Mouse (Mus musculus): ENCODE data around the gene Hist1h2bn. TPM values are rescaled to one million over a fixed set of nuclear protein-coding genes. Genes with fewer than 3 reads are reported as not detected.
"Not testable (repeated sequence)": the region's sequence is repeated elsewhere in the genome, so short reads cannot be mapped to it uniquely, and the experiment has no call there.

Gene Hist1h2bn
- polyA plus RNA-seq, 1 experiment from 2014 or later: 4.2 TPM

DNA sequence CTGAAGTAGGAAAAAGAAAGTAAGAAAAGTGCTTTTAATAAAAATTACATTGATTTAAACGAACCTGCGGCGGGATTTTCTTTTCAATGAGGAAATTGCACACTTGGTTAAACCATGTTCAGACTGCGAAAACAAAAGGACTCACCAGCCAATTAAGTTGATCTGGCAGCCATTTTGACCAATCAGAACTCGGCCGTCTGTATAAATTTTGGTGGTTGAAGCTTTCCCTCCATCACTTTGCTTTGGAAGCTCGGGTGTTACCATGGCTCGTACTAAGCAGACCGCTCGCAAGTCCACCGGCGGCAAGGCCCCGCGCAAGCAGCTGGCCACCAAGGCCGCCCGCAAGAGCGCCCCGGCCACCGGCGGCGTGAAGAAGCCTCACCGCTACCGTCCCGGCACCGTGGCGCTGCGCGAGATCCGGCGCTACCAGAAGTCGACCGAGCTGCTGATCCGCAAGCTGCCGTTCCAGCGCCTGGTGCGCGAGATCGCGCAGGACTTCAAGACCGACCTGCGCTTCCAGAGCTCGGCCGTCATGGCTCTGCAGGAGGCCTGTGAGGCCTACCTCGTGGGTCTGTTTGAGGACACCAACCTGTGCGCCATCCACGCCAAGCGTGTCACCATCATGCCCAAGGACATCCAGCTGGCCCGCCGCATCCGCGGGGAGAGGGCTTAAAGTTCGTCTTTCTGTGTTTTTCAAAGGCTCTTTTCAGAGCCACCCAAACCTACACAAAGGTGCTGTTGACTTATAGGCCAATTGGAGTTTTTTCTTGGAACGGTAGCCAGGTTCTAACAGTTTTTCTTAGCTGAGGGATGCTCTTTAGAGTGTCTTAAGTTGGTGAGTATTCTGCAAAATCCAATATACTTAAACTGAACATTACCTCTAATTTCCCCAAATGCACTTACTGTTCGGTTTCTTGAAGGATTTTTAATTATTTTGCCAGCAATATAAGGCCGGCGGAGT, 36.2 kb upstream of the Hist1h2bn start, which contains the start of gene Hist1h3h:
TSS of gene Hist1h3h (plus strand) at position 263 of the 961 bp plus-strand sequence.
- H3K27me3 ChIP-seq, H3K36me3 ChIP-seq, H3K9me3 ChIP-seq: not testable (repeated sequence)
- WGBS: under 1% methylated on average over 30 of the region's 56 CpGs
- Histone ChIP-seq H3K9ac (peak within 1 kb of the TSS; percentile 47; the same call in 1 of the 2 replicates), H3K4me3 (peak within 1 kb of the TSS; percentile 44), H3K27ac (peak within 1 kb of the TSS; percentile 91), H3K4me1 (peaks cover 27% of the 10 kb centered on the region), H3K4me2 (peak within 1 kb of the TSS; percentile 69)
- ATAC-seq (ENCODE audit: insufficient number of reproducible peaks, low FRiP score, low TSS enrichment, low read depth): peak; percentile 42; the same call in 1 of the 2 replicates

DNA sequence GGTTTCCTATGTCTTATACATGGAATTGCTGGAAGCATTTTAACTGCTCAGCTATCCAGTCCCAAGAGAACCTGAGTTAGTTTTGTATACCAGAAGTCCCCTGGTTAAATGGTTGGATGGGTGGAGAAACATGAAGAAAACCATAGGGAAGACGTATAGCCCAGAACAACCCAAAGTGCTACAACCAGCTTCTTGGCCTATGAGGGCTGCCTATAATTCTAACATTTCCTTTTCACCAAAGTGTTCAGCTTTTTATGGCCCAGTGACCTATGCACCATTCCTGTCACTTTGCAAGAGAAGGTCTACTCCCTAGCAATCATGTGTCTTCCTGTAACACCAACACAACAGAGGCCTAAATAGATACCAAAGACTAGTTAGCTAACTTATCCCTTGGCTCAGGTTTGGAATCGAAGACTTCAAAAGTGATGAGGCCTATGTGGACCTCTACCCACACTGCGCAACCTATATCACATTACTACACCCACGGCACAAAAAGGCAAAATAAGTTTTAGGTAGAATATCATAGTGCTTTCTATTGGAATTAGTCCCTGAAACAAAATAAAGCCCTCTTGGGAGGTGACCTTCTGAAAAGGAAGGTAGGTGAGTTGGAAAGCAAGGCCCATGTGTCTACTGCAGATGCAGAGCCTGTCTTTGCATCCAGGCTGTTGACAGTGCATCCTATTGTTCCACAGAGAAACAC, 35.4 kb upstream of the Hist1h2bn start:
- Histone ChIP-seq H3K27ac (peak overlapping the region; percentile 80), H3K9me3 (no peaks in the 10 kb centered on the region), H3K4me3 (peak overlapping the region; percentile 44), H3K36me3 (no peaks in the 10 kb centered on the region), H3K27me3 (no peaks in the 10 kb centered on the region), H3K4me1 (peaks cover 27% of the 10 kb centered on the region), H3K9ac (0 out of 2 replicates have a peak overlapping the region, but pooled peaks have one; percentile 29), H3K4me2 (peak overlapping the region; percentile 52)
- no peak for ATAC-seq (ENCODE audit: insufficient number of reproducible peaks, low FRiP score, low TSS enrichment, low read depth)
- 56% methylated on average over 4 of the region's 4 CpGs for WGBS

DNA sequence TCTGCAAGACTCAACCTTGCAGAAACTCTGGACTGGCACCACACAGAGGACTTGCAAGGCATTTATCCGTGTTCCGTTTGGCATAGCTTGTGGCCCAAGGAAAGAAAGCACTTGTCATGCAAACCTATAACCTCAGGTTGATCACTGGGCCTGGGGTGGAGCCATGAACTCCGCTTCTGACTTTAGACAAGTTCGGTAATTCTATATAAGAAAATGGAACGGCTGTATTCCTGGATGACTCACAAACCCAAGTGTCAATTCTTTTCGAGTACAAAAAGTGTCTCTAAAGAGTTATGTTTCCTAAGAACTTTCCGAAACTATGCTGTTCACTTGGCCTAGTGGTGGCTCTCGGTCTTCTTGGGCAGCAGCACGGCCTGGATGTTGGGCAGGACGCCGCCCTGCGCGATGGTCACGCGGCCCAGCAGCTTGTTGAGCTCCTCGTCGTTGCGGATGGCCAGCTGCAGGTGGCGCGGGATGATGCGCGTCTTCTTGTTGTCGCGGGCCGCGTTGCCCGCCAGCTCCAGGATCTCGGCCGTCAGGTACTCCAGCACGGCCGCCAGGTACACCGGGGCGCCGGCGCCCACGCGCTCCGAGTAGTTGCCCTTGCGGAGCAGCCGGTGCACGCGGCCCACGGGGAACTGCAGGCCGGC, 32.7 kb upstream of the Hist1h2bn start:
- WGBS: 2% methylated on average over 21 of the region's 44 CpGs
- not testable (repeated sequence) for ATAC-seq (ENCODE audit: insufficient number of reproducible peaks, low FRiP score, low TSS enrichment, low read depth)
- H3K27ac ChIP-seq: peak overlapping the region; percentile 87

DNA sequence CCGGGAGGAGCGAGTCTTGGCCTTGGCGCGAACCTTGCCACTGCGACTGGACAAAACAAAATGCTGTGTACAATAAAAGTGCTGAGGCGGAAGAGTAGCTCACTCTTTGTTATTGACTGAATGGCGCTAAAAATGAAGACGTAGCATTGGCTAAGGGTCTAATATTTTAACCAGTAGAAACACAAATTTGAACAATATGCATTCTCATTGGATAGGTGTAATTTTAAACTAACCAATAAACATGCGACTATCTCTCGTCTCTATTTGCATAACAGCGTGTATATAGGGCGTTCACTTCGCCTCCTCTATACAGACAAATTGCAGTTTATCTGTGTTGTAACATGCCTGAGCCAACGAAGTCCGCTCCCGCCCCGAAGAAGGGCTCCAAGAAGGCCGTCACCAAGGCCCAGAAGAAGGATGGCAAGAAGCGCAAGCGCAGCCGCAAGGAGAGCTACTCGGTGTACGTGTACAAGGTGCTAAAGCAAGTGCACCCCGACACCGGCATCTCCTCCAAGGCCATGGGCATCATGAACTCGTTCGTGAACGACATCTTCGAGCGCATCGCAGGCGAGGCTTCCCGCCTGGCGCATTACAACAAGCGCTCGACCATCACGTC, 32.1 kb upstream of the Hist1h2bn start, which contains the start of gene Hist1h2bm:
TSS of gene Hist1h2bm (plus strand) at position 288 of the 616 bp plus-strand sequence.
- ATAC-seq (ENCODE audit: insufficient number of reproducible peaks, low FRiP score, low TSS enrichment, low read depth): peak; percentile 96
- not testable (repeated sequence) for H3K36me3 ChIP-seq, H3K27me3 ChIP-seq, H3K9me3 ChIP-seq
- under 1% methylated on average over 37 of the region's 37 CpGs for WGBS
- peaks cover 17% of the 10 kb centered on the region for H3K4me1 ChIP-seq
- H3K27ac ChIP-seq: peak within 1 kb of the TSS; percentile 87
- H3K9ac ChIP-seq: peak within 1 kb of the TSS; percentile 23; the same call in 1 of the 2 replicates
- H3K4me2 ChIP-seq: peak within 1 kb of the TSS; percentile 58
- peak within 1 kb of the TSS; percentile 44 for H3K4me3 ChIP-seq

More for the DNA sequence above, 32.7 kb upstream of the Hist1h2bn start:
- not testable (repeated sequence) for H3K9me3 ChIP-seq, H3K36me3 ChIP-seq, H3K27me3 ChIP-seq
- Histone ChIP-seq H3K4me3 (peak overlapping the region; percentile 44), H3K9ac (peak overlapping the region; percentile 10; the same call in 1 of the 2 replicates), H3K4me1 (peaks cover 18% of the 10 kb centered on the region), H3K4me2 (peak overlapping the region; percentile 52)

DNA sequence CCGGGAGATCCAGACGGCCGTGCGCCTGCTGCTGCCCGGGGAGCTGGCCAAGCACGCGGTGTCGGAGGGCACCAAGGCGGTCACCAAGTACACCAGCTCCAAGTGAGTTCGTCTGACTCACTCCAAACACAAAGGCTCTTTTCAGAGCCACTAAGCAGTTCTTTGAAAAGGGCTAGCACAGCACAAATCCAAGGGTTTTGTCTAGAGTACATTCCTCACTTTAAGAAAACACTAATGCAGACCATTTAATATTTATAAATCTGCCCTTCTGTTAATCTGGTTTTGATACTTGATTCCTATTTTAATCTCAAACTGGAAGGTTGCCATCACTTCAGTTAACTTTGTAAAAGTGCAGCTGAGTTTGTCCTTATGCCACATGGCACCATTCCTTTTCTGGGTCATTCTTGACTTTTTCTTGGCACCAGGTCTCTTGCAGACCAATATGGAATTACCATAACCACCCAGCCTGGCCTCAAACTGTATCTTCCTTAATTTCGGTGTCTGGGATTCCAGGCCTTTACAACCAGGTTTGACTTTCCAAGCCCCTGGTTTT, 31.5 kb upstream of the Hist1h2bn start:
- Histone ChIP-seq H3K9ac (0 out of 2 replicates have a peak overlapping the region, but pooled peaks have one; percentile 23), H3K4me3 (peak overlapping the region; percentile 44), H3K27ac (peak overlapping the region; percentile 87), H3K4me2 (peak overlapping the region; percentile 58), H3K4me1 (peaks cover 14% of the 10 kb centered on the region), H3K9me3 (no peaks in the 10 kb centered on the region), H3K36me3 (no peaks in the 10 kb centered on the region), H3K27me3 (no peaks in the 10 kb centered on the region)
- no peak for ATAC-seq (ENCODE audit: insufficient number of reproducible peaks, low FRiP score, low TSS enrichment, low read depth)
- WGBS: 3% methylated on average over 11 of the region's 11 CpGs

DNA sequence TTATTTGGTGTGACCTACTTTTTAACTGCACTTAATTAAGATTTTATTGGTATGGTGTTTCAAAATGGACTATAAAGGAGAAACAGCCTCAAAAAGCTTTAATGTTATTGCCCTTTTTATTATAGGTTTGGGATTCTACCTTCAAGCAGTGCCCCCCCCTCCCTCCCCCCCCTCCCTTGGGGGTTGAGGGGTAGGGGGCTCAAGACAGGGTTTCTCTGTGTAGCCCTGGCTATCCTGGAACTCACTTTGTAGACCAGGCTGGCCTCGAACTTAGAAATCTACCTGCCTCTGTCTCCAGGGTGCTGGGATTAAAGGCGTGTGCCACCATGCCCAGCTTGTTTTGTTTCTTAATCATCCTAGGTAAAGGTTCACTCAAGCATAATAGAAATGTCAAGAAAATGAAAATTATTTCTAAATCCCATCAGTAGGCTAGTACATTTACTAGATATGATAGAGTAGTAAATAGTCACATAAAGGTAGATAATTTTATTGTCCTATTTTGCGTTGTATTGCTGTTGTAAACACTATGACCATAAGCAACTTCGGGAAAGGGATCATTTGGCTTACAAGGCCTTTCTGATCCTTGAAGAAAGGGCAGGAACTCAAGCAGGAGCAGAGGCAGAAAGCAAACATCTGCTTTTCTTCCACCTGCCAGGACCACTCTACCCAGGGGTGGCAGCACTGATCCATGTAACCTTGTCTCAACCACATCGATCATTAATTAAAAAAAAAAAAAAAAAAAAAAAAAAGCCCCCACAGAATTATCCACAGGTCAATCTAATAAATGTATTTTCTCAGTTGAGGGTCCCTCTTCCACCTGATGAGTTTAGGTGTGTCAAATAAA, 30.7 kb upstream of the Hist1h2bn start:
- Histone ChIP-seq H3K4me3 (no peak overlapping the region), H3K36me3 (no peaks in the 10 kb centered on the region), H3K27ac (no peak overlapping the region), H3K4me2 (no peak overlapping the region), H3K9me3 (no peaks in the 10 kb centered on the region), H3K4me1 (peaks cover 12% of the 10 kb centered on the region), H3K27me3 (no peaks in the 10 kb centered on the region), H3K9ac (no peak overlapping the region)
- no peak for ATAC-seq (ENCODE audit: insufficient number of reproducible peaks, low FRiP score, low TSS enrichment, low read depth)
- WGBS: 27% methylated on average over 5 of the region's 5 CpGs

DNA sequence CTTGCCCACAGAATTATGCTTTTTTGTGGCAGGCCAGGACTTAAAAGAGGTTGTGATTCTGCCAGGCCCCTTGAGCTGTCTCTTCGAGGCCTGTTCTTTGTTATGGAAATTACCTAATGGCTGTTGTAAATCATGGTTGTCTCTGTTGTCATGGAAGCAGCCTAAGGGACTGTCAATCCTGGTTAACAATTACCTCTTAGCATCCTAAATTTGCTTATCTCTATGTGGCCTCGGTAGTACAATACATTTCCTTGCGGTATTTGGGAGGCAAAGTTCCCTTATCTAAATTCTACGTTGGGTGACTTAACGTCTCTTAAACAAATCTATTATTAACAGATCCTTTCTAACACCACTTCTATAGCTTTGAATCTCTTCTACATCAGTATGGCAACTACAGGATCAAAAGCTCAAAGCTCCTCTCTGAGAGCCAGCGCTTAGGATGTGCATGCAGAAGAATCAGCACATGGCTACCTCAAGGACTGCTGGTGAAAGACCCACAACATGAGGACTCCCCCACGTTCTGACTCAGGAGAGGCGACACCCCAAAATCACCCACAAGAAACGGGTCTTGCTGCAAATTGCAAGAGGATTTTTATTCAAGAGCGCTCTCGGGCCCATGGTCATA, 25.9 kb upstream of the Hist1h2bn start:
- Histone ChIP-seq H3K9ac (no peak overlapping the region), H3K36me3 (no peaks in the 10 kb centered on the region), H3K9me3 (no peaks in the 10 kb centered on the region), H3K4me3 (no peak overlapping the region), H3K27me3 (no peaks in the 10 kb centered on the region), H3K27ac (no peak overlapping the region), H3K4me2 (no peak overlapping the region), H3K4me1 (no peaks in the 10 kb centered on the region)
- 32% methylated on average over 11 of the region's 11 CpGs for WGBS
- ATAC-seq (ENCODE audit: insufficient number of reproducible peaks, low FRiP score, low TSS enrichment, low read depth): no peak

DNA sequence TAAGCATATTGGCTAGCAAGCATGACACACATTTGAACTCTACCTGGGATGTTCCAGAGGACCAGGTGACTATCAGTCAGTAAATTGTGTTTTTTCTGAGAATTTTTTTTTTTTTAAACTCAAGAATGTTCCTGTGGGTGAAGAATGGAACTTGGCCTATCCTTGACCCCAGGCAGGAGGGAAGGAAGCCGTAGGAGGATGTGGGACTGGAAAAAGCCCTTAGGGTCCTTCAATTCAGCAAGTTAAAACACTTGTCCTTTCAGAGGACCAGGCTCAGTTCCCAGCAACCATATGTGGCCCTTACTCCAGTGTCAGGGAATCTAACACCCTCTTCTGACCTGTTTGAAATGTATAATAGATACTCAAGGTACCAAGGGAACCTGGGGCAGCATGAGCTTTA, 24.4 kb upstream of the Hist1h2bn start:
- Histone ChIP-seq H3K9ac (no peak overlapping the region), H3K27me3 (no peaks in the 10 kb centered on the region), H3K9me3 (no peaks in the 10 kb centered on the region), H3K4me3 (no peak overlapping the region), H3K36me3 (no peaks in the 10 kb centered on the region), H3K4me1 (0 out of 2 replicates have a peak, but pooled peaks cover 2% of the 10 kb centered on the region), H3K4me2 (no peak overlapping the region), H3K27ac (no peak overlapping the region)
- WGBS: 25% methylated on average over 1 of the region's 1 CpGs
- no peak for ATAC-seq (ENCODE audit: insufficient number of reproducible peaks, low FRiP score, low TSS enrichment, low read depth)

DNA sequence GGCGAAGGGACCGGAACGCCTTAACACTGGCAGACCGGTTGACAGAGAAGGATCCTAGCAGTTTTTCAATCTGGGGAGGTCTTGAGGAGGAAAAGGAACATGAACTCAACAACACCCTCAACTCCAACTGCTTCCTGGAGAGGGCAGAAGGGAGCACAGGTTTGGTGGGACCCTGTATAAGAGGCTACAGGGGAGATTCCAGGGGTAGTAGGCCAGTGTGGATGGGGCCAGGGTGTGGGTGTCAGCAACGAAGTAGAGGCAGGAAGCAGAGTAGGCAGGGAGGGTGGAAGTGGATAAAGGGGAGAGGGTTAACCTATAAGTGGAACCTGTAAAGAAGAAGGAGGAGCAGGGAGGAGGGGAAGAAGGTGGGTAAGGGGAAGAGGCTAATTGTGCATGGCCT, 20.5 kb upstream of the Hist1h2bn start:
- Histone ChIP-seq H3K27me3 (no peaks in the 10 kb centered on the region), H3K27ac (peak overlapping the region; percentile 96; the same call in 1 of the 2 replicates), H3K36me3 (no peaks in the 10 kb centered on the region), H3K4me3 (no peak overlapping the region), H3K4me1 (0 out of 2 replicates have a peak, but pooled peaks cover 2% of the 10 kb centered on the region), H3K9me3 (no peaks in the 10 kb centered on the region), H3K9ac (no peak overlapping the region), H3K4me2 (no peak overlapping the region)
- WGBS: 74% methylated on average over 5 of the region's 5 CpGs
- no peak for ATAC-seq (ENCODE audit: insufficient number of reproducible peaks, low FRiP score, low TSS enrichment, low read depth)

Data from limb, embryonic 15.5 days (tissue).